Mouse (Mus musculus) megakaryocyte, embryonic 14.5 days (primary cell): ENCODE data around the gene AB124611.

Experiments
- FLI1 ChIP-seq: IDR thresholded peaks from 2 replicates; pipeline ENCODE4 v1.6.1; 2012; ENCODE audit warnings: low read length, inconsistent platforms, mixed read lengths
- GATA1 ChIP-seq: IDR thresholded peaks from 3 replicates; pipeline ENCODE4 v1.6.1; 2012; ENCODE audit warnings: mixed read lengths, low read length, inconsistent platforms, borderline replicate concordance

DNA sequence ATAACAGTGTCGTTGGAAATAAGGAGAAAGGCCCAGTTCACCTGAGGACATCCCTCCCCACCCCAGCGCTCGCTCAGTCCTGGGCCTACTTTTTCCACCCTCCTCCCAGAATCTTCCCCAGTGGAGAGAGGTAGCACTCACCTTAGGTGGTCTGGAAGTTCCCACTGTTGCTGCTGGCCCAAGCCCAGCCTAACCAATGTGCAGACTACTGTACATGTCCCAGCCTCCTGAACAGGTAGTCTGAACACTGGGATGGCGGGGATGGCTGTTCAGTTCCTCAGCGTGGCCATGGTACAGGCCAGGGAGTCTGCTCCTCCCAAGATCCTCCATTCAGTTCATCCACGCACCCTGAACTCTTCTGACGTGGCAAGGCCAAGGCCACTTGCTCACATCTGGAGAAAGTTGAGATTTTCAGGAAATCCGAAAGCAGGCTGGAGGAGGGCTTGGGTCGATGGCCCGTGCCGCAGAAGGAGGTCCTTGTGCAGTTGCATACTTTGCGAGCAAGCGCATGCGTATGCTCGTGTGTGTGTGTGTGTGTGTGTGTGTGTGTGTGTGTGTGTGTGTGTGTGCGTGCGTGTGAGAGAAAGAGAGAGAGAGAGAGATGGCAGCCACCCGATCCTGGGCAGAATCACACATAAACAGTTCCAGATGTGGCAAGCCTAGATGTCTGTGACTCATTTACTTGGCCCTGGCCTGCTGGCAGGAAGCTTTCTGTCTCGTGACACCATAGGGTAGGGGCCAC lies 29.5 kb upstream of the AB124611 start:
- no peak for TF ChIP-seq GATA1
- TF ChIP-seq FLI1 = no peak
